Mouse (Mus musculus) gastrocnemius, postnatal 25 days (tissue): ENCODE data around the gene Tmco1. TPM values are rescaled to one million over a fixed set of nuclear protein-coding genes. Genes with fewer than 3 reads are reported as not detected.

Source experiments
- DNase-seq: peaks from one replicate; pipeline ENCODE4 v3.0.0; 2022
- long read RNA-seq, 2 experiments: library from polyadenylated mRNA; stranded (forward); transcript quantifications; one replicate each; pipeline ENCODE4 v2.0.0; 2021
- total RNA-seq, 2 experiments: library from RNA; stranded (reverse); gene quantifications; 1 replicate in 1 of 2; 2 replicates in 1 of 2; pipeline ENCODE4 v1.2.3; 2021

Gene Tmco1
- 10 to 100 TPM; 32.6 to 41.3 TPM for total RNA-seq
- long read RNA-seq, experiment 1, transcript Tmco1-204 (7 exons, 1,573 nt), result major isoform, 51 of 59 reads
- long read RNA-seq, experiment 1, partial matches to known transcripts, result 0 of 59 reads
- long read RNA-seq, experiment 1, other reads (novel, unspliced or antisense), result 8 of 59 reads
- long read RNA-seq, experiment 2, transcript Tmco1-204 (7 exons, 1,573 nt), result major isoform, 41 of 46 reads
- long read RNA-seq, experiment 2, partial matches to known transcripts, result 1 of 46 reads
- long read RNA-seq, experiment 2, other reads (novel, unspliced or antisense), result 4 of 46 reads

GRCm38 (mm10) chr1:167308261-167309054 lies at the start of gene Tmco1:
TSS of gene Tmco1 (plus strand) at chr1:167308378.
- DNase-seq, result peak; percentile 97

GRCm38 (mm10) chr1:167259702-167260101 lies 48.5 kb upstream of the Tmco1 start:
- no peak for DNase-seq

GRCm38 (mm10) chr1:167261750-167262149 lies 46.4 kb upstream of the Tmco1 start:
- DNase-seq, result no peak

GRCm38 (mm10) chr1:167262489-167263041 lies 45.6 kb upstream of the Tmco1 start:
- no peak for DNase-seq

GRCm38 (mm10) chr1:167265366-167265765 lies 42.8 kb upstream of the Tmco1 start:
- no peak for DNase-seq

GRCm38 (mm10) chr1:167266720-167267119 lies 41.5 kb upstream of the Tmco1 start:
- no peak for DNase-seq

- no peak for DNase-seq
Observed at GRCm38 (mm10) chr1:167268360-167269063, 39.7 kb upstream of the Tmco1 start.

GRCm38 (mm10) chr1:167269350-167269811 lies 38.8 kb upstream of the Tmco1 start:
- DNase-seq, result no peak

- peak; percentile 84 for DNase-seq
Observed at GRCm38 (mm10) chr1:167269856-167270270, 38.3 kb upstream of the Tmco1 start.

GRCm38 (mm10) chr1:167270342-167271111 lies 37.7 kb upstream of the Tmco1 start:
- DNase-seq, result peak; percentile 20

- no peak for DNase-seq
Observed at GRCm38 (mm10) chr1:167271304-167271703, 36.9 kb upstream of the Tmco1 start.

GRCm38 (mm10) chr1:167271841-167272240 lies 36.3 kb upstream of the Tmco1 start:
- DNase-seq, result no peak

GRCm38 (mm10) chr1:167273380-167274163 lies 34.6 kb upstream of the Tmco1 start:
- no peak for DNase-seq

GRCm38 (mm10) chr1:167274646-167275390 lies 33.4 kb upstream of the Tmco1 start:
- no peak for DNase-seq

GRCm38 (mm10) chr1:167278395-167278794 lies 29.8 kb upstream of the Tmco1 start:
- no peak for DNase-seq

GRCm38 (mm10) chr1:167279160-167279715 lies 28.9 kb upstream of the Tmco1 start:
- no peak for DNase-seq

GRCm38 (mm10) chr1:167280061-167280460 lies 28.1 kb upstream of the Tmco1 start:
- no peak for DNase-seq

- DNase-seq, result no peak
Observed at GRCm38 (mm10) chr1:167282112-167282511, 26.1 kb upstream of the Tmco1 start.

GRCm38 (mm10) chr1:167282768-167283167 lies 25.4 kb upstream of the Tmco1 start:
- no peak for DNase-seq
